Mouse (Mus musculus): ENCODE measurements around the gene Ctnnbip1.

Gene Ctnnbip1

GRCm38 (mm10) chr4:149521258-149521657 lies 3.2 kb downstream of the Ctnnbip1 start:
- in situ Hi-C loops (cut with MboI, MseI) = no loop called here

- in situ Hi-C loops (cut with MboI, MseI) = no loop called here
Observed at GRCm38 (mm10) chr4:149523961-149524360, 5.9 kb downstream of the Ctnnbip1 start.

GRCm38 (mm10) chr4:149525170-149525569 lies 7.1 kb downstream of the Ctnnbip1 start:
- in situ Hi-C loops (cut with MboI, MseI) = no loop called here

GRCm38 (mm10) chr4:149525811-149526210 lies 7.8 kb downstream of the Ctnnbip1 start:
- in situ Hi-C loops (cut with MboI, MseI) = no loop called here

GRCm38 (mm10) chr4:149526330-149526729 lies 8.3 kb downstream of the Ctnnbip1 start:
- in situ Hi-C loops (cut with MboI, MseI) = no loop called here

GRCm38 (mm10) chr4:149527621-149528354 lies 9.8 kb downstream of the Ctnnbip1 start:
- in situ Hi-C loops (cut with MboI, MseI) = no loop called here

- in situ Hi-C loops (cut with MboI, MseI) = no loop called here
Observed at GRCm38 (mm10) chr4:149529691-149530090, 11.7 kb downstream of the Ctnnbip1 start.

GRCm38 (mm10) chr4:149539441-149539840 lies 21.4 kb downstream of the Ctnnbip1 start:
- in situ Hi-C loops (cut with MboI, MseI) = no loop called here

- in situ Hi-C loops (cut with MboI, MseI) = loop anchor here (10.0 kb wide), 1 partner anchor 397 kb away; no protein-coding TSS in a partner anchor
Observed at GRCm38 (mm10) chr4:149541935-149542334, 23.9 kb downstream of the Ctnnbip1 start.

GRCm38 (mm10) chr4:149542431-149542830 lies 24.4 kb downstream of the Ctnnbip1 start:
- in situ Hi-C loops (cut with MboI, MseI) = loop anchor here (10.0 kb wide), 1 partner anchor 398 kb away; no protein-coding TSS in a partner anchor

- in situ Hi-C loops (cut with MboI, MseI) = loop anchor here (10.0 kb wide), 1 partner anchor 398 kb away; no protein-coding TSS in a partner anchor
Observed at GRCm38 (mm10) chr4:149542927-149543553, 25.0 kb downstream of the Ctnnbip1 start.

- in situ Hi-C loops (cut with MboI, MseI) = loop anchor here (5.0 to 10.0 kb wide), 3 partner anchors 62 to 400 kb away; no protein-coding TSS in a partner anchor
Observed at GRCm38 (mm10) chr4:149544892-149545291, 26.9 kb downstream of the Ctnnbip1 start.

GRCm38 (mm10) chr4:149546797-149547444 lies 28.9 kb downstream of the Ctnnbip1 start:
- in situ Hi-C loops (cut with MboI, MseI) = loop anchor here (5.0 to 10.0 kb wide), 3 partner anchors 60 to 402 kb away; no protein-coding TSS in a partner anchor

- in situ Hi-C loops (cut with MboI, MseI) = loop anchor here (5.0 to 10.0 kb wide), 3 partner anchors 60 to 403 kb away; no protein-coding TSS in a partner anchor
Observed at GRCm38 (mm10) chr4:149547523-149547922, 29.5 kb downstream of the Ctnnbip1 start.

- in situ Hi-C loops (cut with MboI, MseI) = loop anchor here (5.0 to 10.0 kb wide), 3 partner anchors 58 to 405 kb away; no protein-coding TSS in a partner anchor
Observed at GRCm38 (mm10) chr4:149549221-149549925, 31.3 kb downstream of the Ctnnbip1 start.

- in situ Hi-C loops (cut with MboI, MseI) = no loop called here
Observed at GRCm38 (mm10) chr4:149550866-149551265, 32.8 kb downstream of the Ctnnbip1 start.

GRCm38 (mm10) chr4:149551696-149552095 lies 33.7 kb downstream of the Ctnnbip1 start:
- in situ Hi-C loops (cut with MboI, MseI) = no loop called here

- in situ Hi-C loops (cut with MboI, MseI) = no loop called here
Observed at GRCm38 (mm10) chr4:149553834-149554233, 35.8 kb downstream of the Ctnnbip1 start.

GRCm38 (mm10) chr4:149556111-149556510 lies 38.1 kb downstream of the Ctnnbip1 start:
- in situ Hi-C loops (cut with MboI, MseI) = no loop called here

GRCm38 (mm10) chr4:149557905-149558304 lies 39.9 kb downstream of the Ctnnbip1 start:
- in situ Hi-C loops (cut with MboI, MseI) = no loop called here

- in situ Hi-C loops (cut with MboI, MseI) = no loop called here
Observed at GRCm38 (mm10) chr4:149558389-149558788, 40.4 kb downstream of the Ctnnbip1 start.

Data from T-helper 1 cell (primary cell).